Mouse (Mus musculus) MEL (cell line): Measurements from ENCODE around the gene Ankrd13c. TPM values are rescaled to one million over a fixed set of nuclear protein-coding genes. Genes with fewer than 3 reads are reported as not detected.

Experiments
- DNase-seq: peaks from one replicate; pipeline ENCODE4 v3.0.0; 2011; ENCODE audit warnings: low read depth, low spot score
- H3K27ac ChIP-seq: 2 replicates; pipeline ENCODE4 v1.5.1; 2012; ENCODE audit warnings: low read depth, mild to moderate bottlenecking, control low read depth, low read length, moderate library complexity; ENCODE audit not compliant: control insufficient read depth
- H3K27me3 ChIP-seq, 2 experiments: fragments of 150-350 bp in 1 of 2; sonication (generic) in 1 of 2; 2 replicates each; pipeline ENCODE4 v1.6.1; 2012; ENCODE audit warnings: low read length in 2 of 2, mild to moderate bottlenecking in 2 of 2, improper control_type of control experiment in 1 of 2, moderate library complexity in 1 of 2; ENCODE audit not compliant: insufficient read depth in 2 of 2, control insufficient read depth in 1 of 2
- H3K36me3 ChIP-seq, 2 experiments: 2 replicates each; pipeline ENCODE4 v1.6.1; 2012 to 2014; ENCODE audit warnings: low read length in 2 of 2, improper control_type of control experiment in 1 of 2, inconsistent platforms in 1 of 2, mild to moderate bottlenecking in 1 of 2; ENCODE audit not compliant: insufficient read depth in 2 of 2, control insufficient read depth in 1 of 2
- H3K4me1 ChIP-seq, 2 experiments: fragments of 150-350 bp in 1 of 2; sonication (generic) in 1 of 2; 2 replicates each; pipeline ENCODE4 v1.6.1; 2012; ENCODE audit warnings: low read length in 2 of 2, improper control_type of control experiment in 1 of 2, mild to moderate bottlenecking in 1 of 2; ENCODE audit not compliant: insufficient read depth in 2 of 2, control insufficient read depth in 1 of 2
- H3K4me3 ChIP-seq, 2 experiments: fragments of 150-350 bp in 1 of 2; sonication (generic) in 1 of 2; 2 replicates each; pipeline ENCODE4 v1.5.1; 2012; ENCODE audit warnings: low read depth in 2 of 2, low read length in 2 of 2, mild to moderate bottlenecking in 2 of 2, moderate library complexity in 2 of 2, control low read depth in 1 of 2, improper control_type of control experiment in 1 of 2; ENCODE audit not compliant: control insufficient read depth in 1 of 2, insufficient read depth in 1 of 2
- H3K79me2 ChIP-seq: 2 replicates; pipeline ENCODE4 v1.6.1; 2012; ENCODE audit warnings: mild to moderate bottlenecking, low read length, moderate library complexity; ENCODE audit not compliant: control insufficient read depth, poor library complexity, insufficient read depth
- H3K9ac ChIP-seq: 2 replicates; pipeline ENCODE4 v1.6.1; 2012; ENCODE audit warnings: low read depth, mild to moderate bottlenecking, control low read depth, low read length, moderate library complexity; ENCODE audit not compliant: control insufficient read depth, poor library complexity, severe bottlenecking
- H3K9me3 ChIP-seq: fragments of 150-350 bp; sonication (generic); replicated peaks from 2 replicates; pipeline ENCODE4 v1.6.1; 2012; ENCODE audit warnings: mild to moderate bottlenecking, low read length, improper control_type of control experiment, moderate library complexity; ENCODE audit not compliant: insufficient read depth
- CHD2 ChIP-seq: IDR thresholded peaks from 2 replicates; pipeline ENCODE4 v1.6.1; 2011; ENCODE audit warnings: low read length, improper control_type of control experiment
- ELF1 ChIP-seq: IDR thresholded peaks from 2 replicates; pipeline ENCODE4 v1.6.1; 2014; ENCODE audit warnings: low read depth, mild to moderate bottlenecking, inconsistent platforms, low read length, improper control_type of control experiment, moderate library complexity
- EP300 ChIP-seq, 2 experiments: IDR thresholded peaks; 2 replicates each; pipeline ENCODE4 v1.6.1; 2011; ENCODE audit warnings: improper control_type of control experiment in 2 of 2, low read length in 2 of 2, low read depth in 1 of 2, mild to moderate bottlenecking in 1 of 2
- ETS1 ChIP-seq: IDR thresholded peaks from 2 replicates; pipeline ENCODE4 v1.6.1; 2012; ENCODE audit warnings: low read depth, mild to moderate bottlenecking, inconsistent platforms, low read length, improper control_type of control experiment, moderate library complexity
- GATA1 ChIP-seq: IDR thresholded peaks from 2 replicates; pipeline ENCODE4 v1.6.1; 2011; ENCODE audit warnings: low read depth, low read length, improper control_type of control experiment
- JUND ChIP-seq: IDR thresholded peaks from 2 replicates; pipeline ENCODE4 v1.6.1; 2011; ENCODE audit warnings: low read depth, mild to moderate bottlenecking, improper control_type of control experiment, low read length
- MAFK ChIP-seq: IDR thresholded peaks from 2 replicates; pipeline ENCODE4 v1.6.1; 2011; ENCODE audit warnings: low read depth, mild to moderate bottlenecking, low read length, improper control_type of control experiment, borderline replicate concordance
- MAZ ChIP-seq: IDR thresholded peaks from 2 replicates; pipeline ENCODE4 v1.6.1; 2012; ENCODE audit warnings: low read depth, mild to moderate bottlenecking, inconsistent platforms, low read length, improper control_type of control experiment
- MEF2A ChIP-seq: IDR thresholded peaks from 2 replicates; pipeline ENCODE4 v1.6.1; 2014; ENCODE audit warnings: low read depth, mild to moderate bottlenecking, inconsistent platforms, low read length, improper control_type of control experiment; ENCODE audit not compliant: poor library complexity, insufficient replicate concordance, severe bottlenecking; ENCODE audit errors: extremely low read depth
- NELFE ChIP-seq: IDR thresholded peaks from 2 replicates; pipeline ENCODE4 v1.6.1; 2011; ENCODE audit warnings: low read depth, low read length, improper control_type of control experiment
- POLR2A ChIP-seq, 2 experiments: IDR thresholded peaks; 2 replicates each; pipeline ENCODE4 v1.6.1; 2011 to 2012; ENCODE audit warnings: low read length in 2 of 2, mild to moderate bottlenecking in 2 of 2, control low read depth in 1 of 2, improper control_type of control experiment in 1 of 2, low read depth in 1 of 2, moderate library complexity in 1 of 2; ENCODE audit not compliant: control insufficient read depth in 1 of 2, insufficient read depth in 1 of 2, poor library complexity in 1 of 2
- RCOR1 ChIP-seq: IDR thresholded peaks from 2 replicates; pipeline ENCODE4 v1.6.1; 2012; ENCODE audit warnings: low read depth, mild to moderate bottlenecking, inconsistent platforms, low read length, improper control_type of control experiment
- SMC3 ChIP-seq: IDR thresholded peaks from 2 replicates; pipeline ENCODE4 v1.6.1; 2011; ENCODE audit warnings: low read depth, low read length, improper control_type of control experiment
- TCF12 ChIP-seq: IDR thresholded peaks from 2 replicates; pipeline ENCODE4 v1.6.1; 2014; ENCODE audit warnings: low read depth, mild to moderate bottlenecking, inconsistent platforms, low read length, improper control_type of control experiment, moderate library complexity
- USF1 ChIP-seq: IDR thresholded peaks from 2 replicates; pipeline ENCODE4 v1.6.1; 2014; ENCODE audit warnings: low read depth, mild to moderate bottlenecking, inconsistent platforms, low read length, improper control_type of control experiment, moderate library complexity
- USF2 ChIP-seq, 2 experiments: IDR thresholded peaks; 2 replicates each; pipeline ENCODE4 v1.6.1; 2011 to 2012; ENCODE audit warnings: improper control_type of control experiment in 2 of 2, low read length in 2 of 2, borderline replicate concordance in 1 of 2, inconsistent platforms in 1 of 2, low read depth in 1 of 2, mild to moderate bottlenecking in 1 of 2; ENCODE audit not compliant: insufficient read depth in 1 of 2
- ZC3H11A ChIP-seq: IDR thresholded peaks from 2 replicates; pipeline ENCODE4 v1.6.1; 2012; ENCODE audit warnings: low read depth, mild to moderate bottlenecking, inconsistent platforms, low read length, improper control_type of control experiment
- ZMIZ1 ChIP-seq: IDR thresholded peaks from 2 replicates; pipeline ENCODE4 v1.6.1; 2012; ENCODE audit warnings: low read depth, mild to moderate bottlenecking, inconsistent platforms, low read length, improper control_type of control experiment, moderate library complexity
- polyA plus RNA-seq, 2 experiments: library from polyadenylated mRNA; stranded (reverse) in 1 of 2; unstranded in 1 of 2; fragments of >175 nt in 1 of 2; fragments of >200 nt in 1 of 2; gene quantifications; 2 replicates each; pipeline versions ENCODE4 v1.2.1 to v1.2.4; 2012; ENCODE audit warnings: low replicate concordance in 2 of 2, low read depth in 1 of 2; ENCODE audit not compliant: insufficient read length in 2 of 2, insufficient read depth in 1 of 2, missing spikeins in 1 of 2
- total RNA-seq: library from RNA; depleted of rRNA; stranded (reverse); fragments of 300-350 nt; gene quantifications from 2 replicates; pipeline ENCODE4 v1.2.3, GENCODE M21; 2012

Gene Ankrd13c
- total and polyA plus RNA-seq, 3 experiments: 16.3 to 31.8 TPM; not detected in 1

GRCm38 (mm10) chr3:157925706-157926510, 21.1 kb upstream of the Ankrd13c start:
- H3K4me1 ChIP-seq: peaks cover 3 to 8% of the 10 kb centered on the region in 2 experiments; a peak in 1 of 4 replicates
- H3K27ac ChIP-seq: no peak overlapping the region
- peak overlapping the region; percentile 13; the same call in 1 of the 2 replicates for H3K9ac ChIP-seq
- H3K36me3 ChIP-seq: peaks cover 0 to 12% of the 10 kb centered on the region in 2 experiments; a peak in 3 of 4 replicates
- H3K27me3 ChIP-seq: peaks cover 3 to 9% of the 10 kb centered on the region in 2 experiments; a peak in 3 of 4 replicates
- TF ChIP-seq CHD2: no peak
- TF ChIP-seq ZMIZ1: no peak
- TF ChIP-seq SMC3: no peak
- TF ChIP-seq ELF1: no peak
- no peak for TF ChIP-seq NELFE
- no peak for TF ChIP-seq POLR2A (IDR thresholded peaks at IDR 0.05; ENCODE audit: control insufficient read depth in 1 of 2, insufficient read depth in 1 of 2, low read depth in 1 of 2, low read length in 2 of 2, poor library complexity in 1 of 2)
- no peak for TF ChIP-seq MAZ
- no peak for TF ChIP-seq JUND
- no peak for TF ChIP-seq EP300 (IDR thresholded peaks at IDR 0.05; ENCODE audit: low read depth in 1 of 2, low read length in 2 of 2)
- no peak for TF ChIP-seq USF1
- no peak for TF ChIP-seq RCOR1
- no peak for TF ChIP-seq MEF2A
- TF ChIP-seq ZC3H11A: no peak
- TF ChIP-seq GATA1: no peak
- no peak for TF ChIP-seq USF2 (IDR thresholded peaks at IDR 0.05; ENCODE audit: borderline replicate concordance in 1 of 2, insufficient read depth in 1 of 2, low read depth in 1 of 2, low read length in 2 of 2)
- no peak for TF ChIP-seq TCF12
- TF ChIP-seq MAFK: no peak
- DNase-seq: no peak
- no peaks in the 10 kb centered on the region; the same call in 1 of the 2 replicates for H3K79me2 ChIP-seq
- H3K9me3 ChIP-seq: no peaks in the 10 kb centered on the region
- no peak overlapping the region for H3K4me3 ChIP-seq

- Histone ChIP-seq H3K4me1 (peaks cover 3 to 10% of the 10 kb centered on the region in 2 experiments; a peak in 2 of 4 replicates), H3K27me3 (peaks cover 3 to 9% of the 10 kb centered on the region in 2 experiments; a peak in 3 of 4 replicates), H3K4me3 (no peak overlapping the region), H3K9ac (no peak overlapping the region), H3K9me3 (no peaks in the 10 kb centered on the region), H3K79me2 (no peaks in the 10 kb centered on the region; the same call in 1 of the 2 replicates), H3K36me3 (peaks cover 0 to 12% of the 10 kb centered on the region in 2 experiments; a peak in 3 of 4 replicates), H3K27ac (no peak overlapping the region)
- no peak for TF ChIP-seq ETS1
- DNase-seq: no peak
Measured at GRCm38 (mm10) chr3:157926761-157927160, 20.3 kb upstream of the Ankrd13c start.
